Mouse (Mus musculus): ENCODE results near the gene Tbc1d22a. TPM values are rescaled to one million over a fixed set of nuclear protein-coding genes. Genes with fewer than 3 reads are reported as not detected.

Tbc1d22a gene
- polyA plus RNA-seq, 1 experiment from 2014 or later: 11.9 TPM

DNA sequence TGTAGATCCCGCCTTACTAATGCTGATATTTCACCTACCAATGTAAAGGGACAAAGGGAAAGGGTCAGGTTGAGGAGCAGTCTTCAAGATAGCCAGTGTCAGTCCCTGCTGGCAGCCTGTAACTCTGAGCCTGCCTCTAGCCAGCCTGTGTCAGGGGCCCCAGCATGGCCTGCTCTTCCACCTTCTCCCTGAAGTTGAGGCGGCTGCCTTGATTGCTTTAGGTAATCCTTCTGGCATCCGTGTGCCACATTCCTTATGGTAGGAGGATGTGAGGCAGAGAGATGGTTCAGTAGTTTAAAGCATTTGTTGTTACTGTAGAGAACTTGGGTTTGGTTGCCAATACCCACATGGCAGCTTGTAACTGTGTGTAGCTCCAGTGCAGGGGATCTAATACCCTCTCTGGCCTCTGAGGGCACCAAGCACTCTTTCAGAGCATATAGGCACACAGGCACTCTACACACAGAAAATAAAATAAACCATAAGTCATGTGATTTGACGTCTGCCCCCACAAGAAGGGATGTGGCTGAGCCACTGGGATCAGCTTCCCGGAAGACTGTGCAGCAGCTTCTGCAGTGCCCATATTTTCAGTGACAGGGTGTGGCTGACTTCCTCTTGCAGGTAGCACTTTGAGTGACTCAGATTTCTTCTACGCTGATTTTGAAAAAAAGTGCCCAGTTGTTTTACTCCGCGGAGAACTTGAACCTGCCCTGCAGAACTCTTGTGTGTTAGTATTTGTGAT is 128.5 kb downstream of the Tbc1d22a start:
- H3K36me3 ChIP-seq (ENCODE audit: control insufficient read depth, insufficient read depth, low read length): no peaks in the 10 kb centered on the region
- no peaks in the 10 kb centered on the region for H3K9me3 ChIP-seq (ENCODE audit: control insufficient read depth, low read length)
- H3K27ac ChIP-seq (replicated peaks; ENCODE audit: low read depth, low read length): no peak overlapping the region
- H3K4me1 ChIP-seq (ENCODE audit: control insufficient read depth, insufficient read depth, low read length): peaks cover 32% of the 10 kb centered on the region
- H3K27me3 ChIP-seq (ENCODE audit: control insufficient read depth, insufficient read depth, low read length): no peaks in the 10 kb centered on the region
- 91% methylated on average over 8 of the region's 8 CpGs for WGBS
- no peak for DNase-seq
- H3K4me3 ChIP-seq (replicated peaks; ENCODE audit: low read depth, low read length): no peak overlapping the region
- no peak for ATAC-seq (ENCODE audit: low FRiP score, low TSS enrichment)
- no peak overlapping the region for H3K9ac ChIP-seq (replicated peaks; ENCODE audit: low read length)
- H3K4me2 ChIP-seq (ENCODE audit: low read length): no peak overlapping the region

DNA sequence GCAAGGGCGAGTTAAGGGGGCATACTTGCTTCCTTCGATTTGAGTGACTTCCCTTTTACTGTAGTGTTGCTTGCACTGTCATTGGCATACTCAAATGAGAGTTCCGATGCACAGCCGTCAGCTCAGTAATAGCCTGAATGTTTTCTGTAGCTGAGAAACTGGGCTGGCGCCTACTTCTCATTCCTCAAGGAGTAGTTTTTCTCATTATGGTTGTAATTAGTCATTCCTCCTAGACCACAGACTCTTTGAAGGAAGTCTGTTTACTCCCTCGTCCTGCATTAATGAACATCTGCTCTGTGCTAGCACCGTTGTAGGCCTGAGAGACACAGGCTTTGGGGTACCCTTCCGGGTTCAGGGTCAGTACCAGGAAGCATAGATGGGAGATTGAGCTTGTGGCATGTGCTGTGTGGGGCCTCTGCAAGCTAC is 130.7 kb downstream of the Tbc1d22a start:
- Histone ChIP-seq H3K27ac (replicated peaks; ENCODE audit: low read depth, low read length) (0 out of 2 replicates have a peak overlapping the region, but pooled peaks have one; percentile 26), H3K9me3 (ENCODE audit: control insufficient read depth, low read length) (no peaks in the 10 kb centered on the region), H3K36me3 (ENCODE audit: control insufficient read depth, insufficient read depth, low read length) (no peaks in the 10 kb centered on the region), H3K4me2 (ENCODE audit: low read length) (no peak overlapping the region), H3K4me1 (ENCODE audit: control insufficient read depth, insufficient read depth, low read length) (peaks cover 36% of the 10 kb centered on the region), H3K9ac (replicated peaks; ENCODE audit: low read length) (no peak overlapping the region), H3K27me3 (ENCODE audit: control insufficient read depth, insufficient read depth, low read length) (no peaks in the 10 kb centered on the region), H3K4me3 (replicated peaks; ENCODE audit: low read depth, low read length) (no peak overlapping the region)
- no peak for ATAC-seq (ENCODE audit: low FRiP score, low TSS enrichment)
- DNase-seq: no peak
- 49% methylated on average over 8 of the region's 8 CpGs for WGBS

- no peak overlapping the region for H3K4me3 ChIP-seq (replicated peaks; ENCODE audit: low read depth, low read length)
- 80% methylated on average over 9 of the region's 9 CpGs for WGBS
- DNase-seq: no peak
- no peak overlapping the region for H3K4me2 ChIP-seq (ENCODE audit: low read length)
- H3K27ac ChIP-seq (replicated peaks; ENCODE audit: low read depth, low read length): 0 out of 2 replicates have a peak overlapping the region, but pooled peaks have one; percentile 26
- H3K36me3 ChIP-seq (ENCODE audit: control insufficient read depth, insufficient read depth, low read length): no peaks in the 10 kb centered on the region
- H3K9me3 ChIP-seq (ENCODE audit: control insufficient read depth, low read length): no peaks in the 10 kb centered on the region
- ATAC-seq (ENCODE audit: low FRiP score, low TSS enrichment): no peak
- H3K9ac ChIP-seq (replicated peaks; ENCODE audit: low read length): no peak overlapping the region
- no peaks in the 10 kb centered on the region for H3K27me3 ChIP-seq (ENCODE audit: control insufficient read depth, insufficient read depth, low read length)
- peaks cover 33% of the 10 kb centered on the region for H3K4me1 ChIP-seq (ENCODE audit: control insufficient read depth, insufficient read depth, low read length)
These were observed 131.6 kb downstream of the Tbc1d22a start for GRCm38 (mm10) chr15:86345907-86346306.

DNA sequence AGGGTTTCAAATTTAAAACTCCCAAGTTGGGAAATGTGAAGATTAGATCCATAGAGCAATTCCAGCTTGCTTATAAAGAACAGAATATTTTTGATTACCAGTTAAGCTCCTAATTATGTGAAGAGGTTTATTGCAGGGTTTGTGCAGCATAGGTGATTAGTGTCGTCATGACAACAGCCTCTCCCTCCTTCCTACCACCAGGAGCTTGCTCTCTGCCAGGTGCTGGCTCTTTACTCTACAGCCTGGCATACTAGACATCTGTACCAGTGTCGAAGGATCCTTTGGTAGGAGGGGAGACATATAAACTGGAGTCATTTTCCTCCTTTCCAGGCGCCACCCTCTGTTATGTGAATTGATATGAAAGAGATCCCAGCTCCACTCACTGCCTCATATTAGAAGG is 132.3 kb downstream of the Tbc1d22a start:
- Histone ChIP-seq H3K4me3 (replicated peaks; ENCODE audit: low read depth, low read length) (no peak overlapping the region), H3K4me2 (ENCODE audit: low read length) (no peak overlapping the region), H3K36me3 (ENCODE audit: control insufficient read depth, insufficient read depth, low read length) (no peaks in the 10 kb centered on the region), H3K9me3 (ENCODE audit: control insufficient read depth, low read length) (no peaks in the 10 kb centered on the region), H3K27ac (replicated peaks; ENCODE audit: low read depth, low read length) (no peak overlapping the region), H3K4me1 (ENCODE audit: control insufficient read depth, insufficient read depth, low read length) (peaks cover 33% of the 10 kb centered on the region), H3K9ac (replicated peaks; ENCODE audit: low read length) (no peak overlapping the region), H3K27me3 (ENCODE audit: control insufficient read depth, insufficient read depth, low read length) (no peaks in the 10 kb centered on the region)
- DNase-seq: peak; percentile 49
- WGBS: 71% methylated on average over 3 of the region's 3 CpGs
- ATAC-seq (ENCODE audit: low FRiP score, low TSS enrichment): no peak

- no peak overlapping the region for H3K27ac ChIP-seq (replicated peaks; ENCODE audit: low read depth, low read length)
- no peaks in the 10 kb centered on the region for H3K27me3 ChIP-seq (ENCODE audit: control insufficient read depth, insufficient read depth, low read length)
- DNase-seq (no peak), ATAC-seq (ENCODE audit: low FRiP score, low TSS enrichment) (no peak)
- H3K4me1 ChIP-seq (ENCODE audit: control insufficient read depth, insufficient read depth, low read length): 0 out of 2 replicates have a peak, but pooled peaks cover under 1% of the 10 kb centered on the region
- H3K9ac ChIP-seq (replicated peaks; ENCODE audit: low read length): no peak overlapping the region
- WGBS: 84% methylated on average over 2 of the region's 2 CpGs
- H3K4me3 ChIP-seq (replicated peaks; ENCODE audit: low read depth, low read length): no peak overlapping the region
- H3K36me3 ChIP-seq (ENCODE audit: control insufficient read depth, insufficient read depth, low read length): no peaks in the 10 kb centered on the region
- no peaks in the 10 kb centered on the region for H3K9me3 ChIP-seq (ENCODE audit: control insufficient read depth, low read length)
- H3K4me2 ChIP-seq (ENCODE audit: low read length): no peak overlapping the region
These were observed 140.7 kb downstream of the Tbc1d22a start for GRCm38 (mm10) chr15:86354932-86355331.

- H3K4me1 ChIP-seq (ENCODE audit: control insufficient read depth, insufficient read depth, low read length): no peaks in the 10 kb centered on the region
- H3K36me3 ChIP-seq (ENCODE audit: control insufficient read depth, insufficient read depth, low read length): no peaks in the 10 kb centered on the region
- no peak overlapping the region for H3K4me3 ChIP-seq (replicated peaks; ENCODE audit: low read depth, low read length)
- no peak for DNase-seq
- no peaks in the 10 kb centered on the region for H3K27me3 ChIP-seq (ENCODE audit: control insufficient read depth, insufficient read depth, low read length)
- H3K9ac ChIP-seq (replicated peaks; ENCODE audit: low read length): no peak overlapping the region
- no peak overlapping the region for H3K27ac ChIP-seq (replicated peaks; ENCODE audit: low read depth, low read length)
- no peak overlapping the region for H3K4me2 ChIP-seq (ENCODE audit: low read length)
- 85% methylated on average over 2 of the region's 2 CpGs for WGBS
- H3K9me3 ChIP-seq (ENCODE audit: control insufficient read depth, low read length): no peaks in the 10 kb centered on the region
- ATAC-seq (ENCODE audit: low FRiP score, low TSS enrichment): no peak
These were observed 141.6 kb downstream of the Tbc1d22a start for GRCm38 (mm10) chr15:86355857-86356256.

- no peak overlapping the region for H3K4me3 ChIP-seq (replicated peaks; ENCODE audit: low read depth, low read length)
- H3K36me3 ChIP-seq (ENCODE audit: control insufficient read depth, insufficient read depth, low read length): no peaks in the 10 kb centered on the region
- H3K9me3 ChIP-seq (ENCODE audit: control insufficient read depth, low read length): no peaks in the 10 kb centered on the region
- peak; percentile 57 for DNase-seq
- H3K4me2 ChIP-seq (ENCODE audit: low read length): no peak overlapping the region
- H3K27me3 ChIP-seq (ENCODE audit: control insufficient read depth, insufficient read depth, low read length): no peaks in the 10 kb centered on the region
- H3K27ac ChIP-seq (replicated peaks; ENCODE audit: low read depth, low read length): no peak overlapping the region
- 34% methylated on average over 3 of the region's 3 CpGs for WGBS
- ATAC-seq (ENCODE audit: low FRiP score, low TSS enrichment): no peak
- no peak overlapping the region for H3K9ac ChIP-seq (replicated peaks; ENCODE audit: low read length)
- H3K4me1 ChIP-seq (ENCODE audit: control insufficient read depth, insufficient read depth, low read length): peaks cover 12% of the 10 kb centered on the region
These were observed 146.1 kb downstream of the Tbc1d22a start for GRCm38 (mm10) chr15:86360376-86360775.

GRCm38 (mm10) chr15:86362306-86363150 is 148.3 kb downstream of the Tbc1d22a start:
- no peak overlapping the region for H3K9ac ChIP-seq (replicated peaks; ENCODE audit: low read length)
- H3K27ac ChIP-seq (replicated peaks; ENCODE audit: low read depth, low read length): no peak overlapping the region
- H3K4me1 ChIP-seq (ENCODE audit: control insufficient read depth, insufficient read depth, low read length): peaks cover 16% of the 10 kb centered on the region
- ATAC-seq (ENCODE audit: low FRiP score, low TSS enrichment): no peak
- no peaks in the 10 kb centered on the region for H3K27me3 ChIP-seq (ENCODE audit: control insufficient read depth, insufficient read depth, low read length)
- H3K9me3 ChIP-seq (ENCODE audit: control insufficient read depth, low read length): no peaks in the 10 kb centered on the region
- no peaks in the 10 kb centered on the region for H3K36me3 ChIP-seq (ENCODE audit: control insufficient read depth, insufficient read depth, low read length)
- no peak overlapping the region for H3K4me2 ChIP-seq (ENCODE audit: low read length)
- no peak overlapping the region for H3K4me3 ChIP-seq (replicated peaks; ENCODE audit: low read depth, low read length)
- no peak for DNase-seq
- WGBS: 70% methylated on average over 10 of the region's 10 CpGs

Measured in midbrain, embryonic 14.5 days (tissue).